Mouse (Mus musculus): ENCODE results near the gene Tmem151a.

GRCm38 (mm10) chr19:5123241-5123640 lies 37.9 kb upstream of the Tmem151a start:
- no peak for TF ChIP-seq CTCF (conservative IDR thresholded peaks at IDR 0.05; ENCODE audit: low read length)
- no peak for TF ChIP-seq POU5F1 (IDR thresholded peaks at IDR 0.05; ENCODE audit: borderline replicate concordance, low read length)
- no peak for TF ChIP-seq NANOG (IDR thresholded peaks at IDR 0.05; ENCODE audit: borderline replicate concordance, low read length)

Data from E14TG2a.4 (cell line).